Mouse (Mus musculus): Measurements from ENCODE around the gene Otulin. TPM values are rescaled to one million over a fixed set of nuclear protein-coding genes. Genes with fewer than 3 reads are reported as not detected.

Otulin gene
- polyA plus RNA-seq (2012; rRNA removed) = 26.0 and 26.3 TPM in 2 replicates

DNA sequence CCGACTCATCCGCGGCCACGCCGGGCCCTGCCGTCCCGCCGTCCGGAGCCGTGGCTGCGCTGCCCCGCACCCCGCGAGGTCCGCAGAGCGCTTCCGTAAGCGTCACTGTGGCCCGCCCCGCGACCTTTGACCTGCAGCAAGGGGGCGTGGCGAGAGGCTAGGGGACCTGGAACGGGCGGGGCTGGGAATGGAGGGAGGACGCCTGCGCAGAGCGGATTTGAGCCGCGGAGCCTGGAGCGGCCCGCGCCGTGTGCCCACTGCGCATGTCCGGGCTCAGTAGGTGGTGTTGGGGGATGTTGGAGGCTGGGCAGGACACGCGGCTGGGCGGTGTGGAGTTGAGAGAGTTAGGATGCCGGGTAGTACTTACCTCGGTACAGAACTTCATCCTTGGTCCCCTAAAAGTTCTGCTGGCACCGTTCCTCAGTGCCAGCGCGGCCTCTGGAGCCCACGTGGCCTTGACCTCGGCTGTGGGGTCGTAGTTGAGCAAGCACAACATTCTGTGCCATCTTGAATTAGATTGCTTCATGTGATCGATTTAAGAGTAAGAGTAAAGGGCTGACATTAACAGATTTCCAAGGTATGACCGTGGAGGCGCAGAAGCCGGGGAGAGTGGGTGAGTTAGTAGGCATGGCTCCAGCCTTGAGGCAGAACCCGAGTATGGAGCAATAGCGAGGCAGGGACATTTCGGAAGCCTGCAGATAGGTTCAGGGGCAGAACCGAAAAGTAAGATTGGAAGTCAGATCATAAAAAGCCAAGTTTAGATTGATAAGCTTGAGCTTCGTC, at the start of gene Otulin:
Gene Otulin, minus strand, starts transcription at position 93 of the 783 bp plus-strand sequence.
- DNase-seq (ENCODE audit: low spot score) = peak; percentile 99

DNA sequence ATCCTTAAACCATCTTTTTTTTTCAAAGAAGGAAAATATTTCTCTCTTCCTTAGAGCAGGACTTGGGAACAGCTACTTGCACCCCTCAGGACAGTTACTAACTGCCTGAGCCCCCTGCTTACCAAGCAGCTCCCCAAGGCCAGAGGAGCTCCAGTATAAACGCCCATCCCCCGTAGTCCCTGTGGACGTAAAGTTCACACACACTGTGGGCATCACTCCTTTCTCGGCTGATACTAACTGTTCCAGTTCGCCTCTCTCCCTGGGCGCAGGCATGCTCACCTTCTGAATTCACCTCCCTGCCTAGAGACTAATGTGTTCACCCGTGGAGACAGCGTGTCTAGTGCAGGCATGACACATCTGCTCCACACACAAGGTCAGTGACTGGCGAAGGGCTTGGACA, 48.0 kb upstream of the Otulin start:
- DNase-seq (ENCODE audit: low spot score) = no peak

DNA sequence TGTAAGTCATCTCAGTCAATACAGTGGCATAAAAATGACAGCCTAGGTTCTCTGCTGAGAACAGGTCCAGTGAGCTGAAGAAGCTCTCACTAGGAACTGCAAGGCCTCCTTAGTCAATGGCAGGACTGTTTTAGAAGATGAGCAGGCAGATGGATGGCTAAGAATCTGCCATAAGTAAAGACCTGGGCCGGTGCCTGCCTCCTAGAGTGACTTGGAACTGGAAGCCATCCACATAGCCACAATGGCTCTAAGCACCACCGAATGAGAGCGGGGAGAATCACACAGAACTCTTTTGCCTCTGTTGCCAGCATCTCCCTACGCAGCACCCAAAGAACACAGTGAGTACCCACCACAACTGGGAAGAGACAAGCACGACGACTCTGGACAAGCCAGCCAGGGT, 47.3 kb upstream of the Otulin start:
- DNase-seq (ENCODE audit: low spot score) = no peak

DNA sequence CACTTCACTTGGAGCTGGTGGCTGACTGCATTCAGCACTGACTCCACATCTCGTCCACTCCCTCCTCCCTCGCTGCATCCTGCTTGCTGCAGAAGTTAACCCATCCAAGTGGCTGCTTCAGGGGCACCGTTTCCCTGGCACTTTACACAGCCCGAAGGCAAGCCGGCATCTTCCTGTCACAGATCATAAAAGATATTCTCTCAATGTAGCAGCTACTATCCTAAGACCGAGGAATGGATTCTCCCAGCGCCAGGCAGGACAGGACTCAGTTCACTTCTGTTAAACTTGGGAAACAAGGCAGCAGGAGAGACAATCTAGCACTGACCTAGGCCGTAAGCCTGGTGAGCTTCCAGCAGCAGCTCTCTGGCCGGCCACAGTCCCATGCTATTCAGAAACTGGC, 45.7 kb upstream of the Otulin start:
- DNase-seq (ENCODE audit: low spot score) = no peak

DNA sequence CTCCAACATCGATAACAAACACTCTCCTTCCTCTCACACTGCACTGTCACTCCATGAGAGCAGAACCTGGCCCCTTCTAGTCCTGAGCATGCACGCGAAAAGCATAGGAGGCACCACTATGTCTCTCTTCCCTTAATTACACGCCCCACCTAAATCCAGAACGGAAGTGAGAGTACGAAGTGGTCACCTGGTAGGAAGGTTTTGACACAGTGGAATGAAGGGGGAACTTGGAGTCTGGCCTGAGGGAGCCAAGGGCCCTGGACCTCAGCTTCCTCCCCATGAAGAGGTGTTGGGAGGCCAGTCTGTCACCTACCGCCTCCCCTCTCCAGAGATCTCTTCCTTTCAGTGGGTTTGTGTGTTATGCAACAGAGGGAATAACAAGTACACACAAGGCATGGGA, 44.6 kb upstream of the Otulin start:
- no peak for DNase-seq (ENCODE audit: low spot score)

DNA sequence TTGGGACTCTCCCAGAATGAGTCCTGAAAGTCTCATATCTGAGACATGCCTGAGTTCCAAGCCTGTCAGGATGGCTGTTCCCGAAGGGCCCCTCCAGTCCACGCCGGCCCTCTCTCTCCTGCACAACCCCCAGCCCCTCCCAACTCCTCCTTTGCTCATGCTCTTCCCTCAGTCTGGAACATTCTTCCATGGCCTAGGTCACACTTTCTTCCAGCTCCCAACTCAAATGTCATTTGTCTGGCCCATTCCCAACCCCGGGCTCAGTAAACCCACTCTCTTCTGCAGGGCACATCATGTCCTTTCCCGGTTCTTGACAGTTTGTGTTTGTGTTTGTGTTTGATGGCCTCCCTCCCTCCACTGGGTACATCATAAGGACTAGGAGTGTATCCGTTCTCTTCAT, 43.5 kb upstream of the Otulin start:
- DNase-seq (ENCODE audit: low spot score) = no peak

DNA sequence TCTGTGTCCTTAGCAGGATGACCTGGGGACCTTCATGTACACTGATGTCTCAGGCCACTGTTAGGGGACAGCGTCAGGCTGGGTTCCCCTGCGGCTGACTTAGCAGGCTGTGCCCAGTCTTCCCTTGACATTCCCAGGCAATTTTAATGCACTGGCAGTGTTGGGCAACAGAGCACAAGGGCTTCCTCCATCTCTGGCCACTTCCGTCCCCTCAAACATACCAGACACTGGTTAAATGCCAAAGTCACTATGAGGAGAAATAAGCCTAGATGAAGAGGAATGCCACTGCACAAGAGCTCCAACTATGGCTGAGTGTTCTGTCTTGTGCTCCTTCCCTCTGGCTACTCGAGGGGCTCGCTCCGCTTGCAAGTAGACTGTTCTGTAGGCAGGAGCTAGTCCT, 42.7 kb upstream of the Otulin start:
- DNase-seq (ENCODE audit: low spot score) = no peak

DNA sequence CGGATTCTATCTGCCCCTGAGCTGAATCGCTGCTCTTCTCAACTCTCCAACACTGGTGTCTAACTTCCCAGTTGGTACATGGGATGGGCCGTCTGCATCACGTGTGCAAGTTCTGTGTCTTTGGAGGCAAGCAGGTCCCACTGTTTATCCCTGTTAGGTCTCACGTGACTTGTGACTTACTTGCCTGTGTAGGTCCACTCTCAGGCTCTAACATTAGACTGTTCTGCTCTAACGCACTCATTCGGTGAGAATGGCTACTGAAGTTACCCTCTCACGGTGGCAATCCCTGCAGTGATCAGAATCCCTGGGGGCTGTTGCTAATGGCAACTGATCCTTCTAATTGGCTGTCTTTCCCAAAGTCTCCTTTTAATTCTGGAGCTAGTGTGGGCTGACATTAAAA, 41.8 kb upstream of the Otulin start:
- DNase-seq (ENCODE audit: low spot score) = no peak

DNA sequence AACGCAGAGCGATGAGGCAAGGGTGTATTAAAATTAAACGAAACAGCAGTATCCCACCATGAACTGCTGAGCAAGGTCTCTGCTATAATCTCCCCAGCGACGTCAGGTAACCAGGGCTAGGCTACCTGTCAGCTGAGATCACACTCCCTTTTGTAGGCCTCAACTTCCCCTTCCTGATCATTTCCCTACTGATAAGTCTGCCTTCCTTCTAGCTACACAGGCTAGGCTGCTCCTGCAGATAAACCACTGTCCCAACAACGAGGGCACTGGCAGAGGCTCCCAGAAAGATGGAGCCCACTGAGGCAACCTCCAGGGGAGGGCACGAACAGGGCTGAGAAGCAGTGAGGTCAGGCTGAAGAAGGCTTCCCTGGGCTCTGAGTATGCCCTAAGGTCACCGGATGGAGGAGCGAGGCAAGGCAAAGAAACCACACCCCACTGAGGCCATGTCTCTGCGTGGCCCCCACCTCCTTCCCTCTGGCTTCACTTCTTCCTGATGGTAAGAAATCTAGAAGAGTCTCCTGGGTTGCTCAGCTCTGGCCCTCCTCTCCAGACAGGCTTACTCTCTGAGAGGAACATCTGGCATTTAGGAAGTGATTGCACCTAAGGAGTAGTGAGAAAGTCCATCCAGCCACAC, 41.2 kb upstream of the Otulin start:
- no peak for DNase-seq (ENCODE audit: low spot score)

DNA sequence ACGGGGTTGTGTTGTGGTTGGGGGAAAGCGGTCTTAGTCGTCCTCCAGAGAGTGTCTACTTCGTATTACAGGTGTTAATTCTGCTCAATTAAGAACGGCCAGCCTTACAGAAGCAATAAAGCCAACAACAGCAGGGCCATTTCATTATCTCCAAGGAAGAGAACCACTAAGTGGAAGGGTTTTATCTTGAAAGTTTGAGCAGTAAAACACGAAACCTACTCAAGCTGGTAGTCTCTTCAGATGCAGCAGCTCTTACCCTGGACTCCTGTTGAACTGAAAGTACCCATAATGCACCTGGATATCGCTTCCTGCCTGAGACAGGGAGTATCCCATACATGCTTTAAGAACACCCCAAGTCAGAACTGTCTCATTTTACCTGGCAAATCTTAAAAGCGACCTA, 40.2 kb upstream of the Otulin start:
- no peak for DNase-seq (ENCODE audit: low spot score)

DNA sequence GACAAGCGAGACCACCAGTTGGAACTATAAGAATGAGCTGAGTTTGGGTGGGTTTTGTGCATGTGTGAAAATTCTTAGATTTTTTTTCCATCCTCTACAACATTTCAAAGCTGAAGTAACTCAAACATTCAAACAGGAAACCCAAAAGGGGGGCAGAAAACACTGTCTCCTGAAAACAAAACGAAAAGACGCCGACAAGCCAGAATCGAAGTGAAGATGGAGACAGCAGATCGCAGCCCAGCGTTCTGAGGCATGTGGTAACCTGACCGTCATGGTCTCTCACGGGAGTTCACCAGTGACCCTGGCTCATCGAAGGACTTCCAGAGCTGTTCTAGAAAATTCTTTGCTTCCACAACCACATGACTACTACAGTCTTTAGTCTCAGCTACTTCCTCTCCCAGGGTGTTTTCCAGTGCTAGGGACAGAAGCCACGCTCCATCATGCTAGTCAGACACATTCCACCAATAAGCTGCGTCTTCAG, 39.5 kb upstream of the Otulin start:
- no peak for DNase-seq (ENCODE audit: low spot score)

DNA sequence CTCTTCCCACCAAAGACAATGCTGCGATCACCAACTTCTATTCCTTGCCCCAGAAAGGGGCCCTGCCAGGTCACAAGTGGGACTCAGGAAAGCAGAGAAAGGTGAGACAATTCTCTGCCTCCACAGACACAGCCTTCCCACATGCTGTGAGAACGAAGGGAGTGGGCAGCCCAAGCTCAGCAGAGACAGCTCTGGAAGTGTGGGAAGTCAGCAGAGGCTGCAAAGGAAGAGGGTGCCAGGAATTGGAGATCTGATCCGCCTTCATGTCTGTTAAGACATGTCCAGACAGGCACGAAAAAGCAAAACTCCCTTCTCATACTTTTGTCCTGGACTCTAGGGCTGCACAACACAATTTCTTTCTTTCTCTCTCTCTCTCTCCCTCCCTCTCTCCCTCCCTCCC, 38.8 kb upstream of the Otulin start:
- no peak for DNase-seq (ENCODE audit: low spot score)

DNA sequence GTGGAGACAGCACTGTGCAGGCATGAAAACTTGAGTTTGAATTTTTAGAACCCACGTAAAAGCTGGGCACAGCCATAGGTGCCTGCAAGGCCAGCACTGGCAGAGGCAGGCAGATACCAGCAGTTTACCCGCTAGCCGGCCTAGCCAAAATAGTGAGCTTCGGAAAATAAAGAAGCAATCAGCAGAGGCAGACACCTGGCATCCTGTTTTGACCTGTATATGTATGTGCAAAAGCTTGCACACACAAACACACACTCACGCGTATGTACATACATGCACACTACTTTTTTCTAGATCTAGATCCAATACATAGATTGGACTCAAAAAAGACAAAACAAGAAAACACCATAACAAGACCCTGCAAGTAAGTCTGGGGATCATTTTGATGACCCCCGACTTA, 38.1 kb upstream of the Otulin start:
- DNase-seq (ENCODE audit: low spot score) = no peak

DNA sequence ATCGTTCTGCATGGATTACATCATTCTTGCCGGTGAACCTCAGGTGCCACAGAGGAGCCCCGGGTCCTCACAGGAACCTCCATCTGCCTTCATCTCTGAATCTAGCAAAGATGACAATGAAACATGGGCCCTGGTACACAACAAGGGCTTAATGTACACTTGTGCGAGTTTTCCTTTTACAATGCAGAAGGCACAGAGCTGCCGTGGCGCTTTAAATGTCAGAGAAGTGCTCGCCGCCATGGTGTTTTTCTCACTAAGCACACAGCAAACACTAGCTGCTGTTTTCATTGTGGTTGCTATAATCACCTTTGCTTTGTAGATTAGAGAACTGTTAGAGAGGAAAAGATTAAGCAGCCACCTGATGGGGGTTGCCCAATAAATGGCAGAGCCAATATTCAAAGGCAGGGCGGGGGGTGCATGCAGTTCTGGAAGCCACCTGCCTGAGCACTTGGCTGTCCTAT, 37.5 kb upstream of the Otulin start:
- DNase-seq (ENCODE audit: low spot score) = no peak

DNA sequence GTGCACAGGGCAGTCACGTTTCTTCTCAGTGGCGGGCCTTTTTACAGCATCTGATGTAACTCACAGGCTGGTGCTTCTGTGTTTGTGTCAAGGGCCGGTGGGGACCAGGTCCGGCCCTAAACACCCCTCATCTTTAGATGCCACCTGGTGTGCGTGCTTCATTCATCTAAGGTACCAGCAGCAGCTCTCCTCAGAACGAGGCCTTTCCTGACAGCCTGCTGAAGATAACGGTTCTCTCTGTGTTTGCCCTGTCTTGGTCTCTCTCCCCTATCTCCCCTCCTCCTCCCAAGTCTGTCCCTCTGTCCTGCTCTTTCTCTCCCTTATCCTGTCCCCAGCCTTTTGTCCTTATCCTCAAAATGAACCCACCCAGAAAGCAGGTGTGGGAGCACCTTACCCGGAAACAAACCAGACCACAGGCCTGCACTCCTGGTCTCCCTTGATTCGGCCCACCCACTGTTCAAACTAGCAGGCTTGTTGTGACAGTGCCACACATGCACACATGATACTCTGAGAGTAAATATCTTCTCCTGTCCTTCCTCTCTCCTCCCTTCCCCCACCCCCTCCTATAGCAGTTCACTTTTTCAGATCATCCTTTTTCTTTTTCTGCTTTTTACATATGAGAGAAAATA, 36.5 kb upstream of the Otulin start:
- no peak for DNase-seq (ENCODE audit: low spot score)

DNA sequence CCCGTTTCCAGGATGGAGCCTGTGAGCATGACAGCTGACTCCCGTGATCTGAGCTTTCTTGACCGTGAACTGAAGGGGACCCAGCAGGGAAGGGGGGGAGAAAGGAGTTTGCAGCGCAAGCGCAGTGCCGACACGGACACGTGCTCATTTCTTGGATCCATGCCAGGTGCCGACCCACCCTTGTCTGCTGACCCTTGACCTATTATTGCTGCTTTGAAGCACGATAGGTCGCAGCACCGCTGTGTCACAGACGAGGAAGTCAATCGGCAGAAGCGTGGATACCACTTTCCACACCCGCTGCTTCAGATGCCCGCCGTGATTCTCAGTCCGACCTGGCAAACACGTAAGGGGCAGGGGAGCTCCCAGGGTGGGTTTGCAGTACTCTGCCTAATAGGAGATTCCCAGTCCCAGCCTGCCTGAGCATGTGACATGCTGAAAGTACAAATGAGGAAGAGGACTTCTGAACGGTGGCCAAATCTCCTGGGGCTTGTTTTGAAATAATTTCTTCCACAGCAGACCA, 35.0 kb upstream of the Otulin start:
- DNase-seq (ENCODE audit: low spot score) = no peak

DNA sequence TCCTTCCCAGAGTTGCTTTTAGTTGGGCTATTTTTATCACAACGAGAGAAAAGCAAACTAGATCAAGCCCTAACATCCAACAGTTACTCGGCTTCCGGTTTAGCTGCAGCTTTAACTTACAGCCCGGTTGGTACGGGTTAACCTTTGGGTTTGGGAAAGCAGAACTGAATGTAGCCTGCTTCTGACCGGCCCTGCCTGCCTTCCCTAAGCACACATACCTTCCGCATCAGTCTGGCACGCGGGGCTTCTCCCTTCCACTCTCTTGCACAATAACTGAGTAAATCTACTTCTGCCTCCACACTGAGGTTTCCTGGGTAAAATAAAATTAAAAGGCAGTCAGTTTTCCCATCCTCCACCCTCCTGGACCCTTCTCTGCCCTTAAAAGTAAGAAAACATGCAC, 33.6 kb upstream of the Otulin start:
- no peak for DNase-seq (ENCODE audit: low spot score)

DNA sequence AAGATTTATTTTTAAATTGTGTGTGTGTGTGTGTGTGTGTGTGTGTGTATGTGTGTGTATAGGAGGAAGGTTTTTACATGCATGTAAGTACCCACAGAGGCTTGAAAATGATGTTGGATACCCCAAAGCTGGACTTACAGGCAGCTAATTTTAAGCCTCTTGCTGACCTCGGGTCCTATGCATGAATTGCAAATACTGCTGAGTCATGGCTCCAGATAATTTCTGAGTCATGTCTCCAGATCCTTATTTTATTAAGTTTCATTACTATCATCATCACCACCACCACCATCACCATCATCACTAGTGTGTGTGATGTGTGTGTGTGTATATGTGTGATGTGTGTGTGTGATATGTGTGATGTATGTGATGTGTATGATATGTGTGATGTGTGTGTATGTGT, 32.2 kb upstream of the Otulin start:
- no peak for DNase-seq (ENCODE audit: low spot score)

DNA sequence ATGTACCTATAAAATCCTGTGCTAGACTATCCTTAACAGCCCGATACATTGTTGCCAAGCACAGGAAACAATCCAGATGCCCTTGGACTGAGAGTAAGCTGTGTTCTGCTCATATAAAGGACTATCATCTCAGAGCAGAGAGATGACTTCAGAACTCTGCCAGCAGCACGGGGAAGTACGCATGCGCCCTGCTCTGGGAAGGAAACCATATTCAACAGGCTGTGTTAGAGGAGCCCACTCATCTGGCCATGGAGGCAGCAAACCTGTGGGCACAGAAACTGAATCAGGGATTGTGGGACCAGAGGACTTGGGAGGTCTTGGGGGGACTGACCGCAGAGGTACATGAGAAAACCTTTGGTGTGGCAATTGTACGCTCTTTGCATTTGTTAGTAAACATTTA, 31.2 kb upstream of the Otulin start:
- no peak for DNase-seq (ENCODE audit: low spot score)

DNA sequence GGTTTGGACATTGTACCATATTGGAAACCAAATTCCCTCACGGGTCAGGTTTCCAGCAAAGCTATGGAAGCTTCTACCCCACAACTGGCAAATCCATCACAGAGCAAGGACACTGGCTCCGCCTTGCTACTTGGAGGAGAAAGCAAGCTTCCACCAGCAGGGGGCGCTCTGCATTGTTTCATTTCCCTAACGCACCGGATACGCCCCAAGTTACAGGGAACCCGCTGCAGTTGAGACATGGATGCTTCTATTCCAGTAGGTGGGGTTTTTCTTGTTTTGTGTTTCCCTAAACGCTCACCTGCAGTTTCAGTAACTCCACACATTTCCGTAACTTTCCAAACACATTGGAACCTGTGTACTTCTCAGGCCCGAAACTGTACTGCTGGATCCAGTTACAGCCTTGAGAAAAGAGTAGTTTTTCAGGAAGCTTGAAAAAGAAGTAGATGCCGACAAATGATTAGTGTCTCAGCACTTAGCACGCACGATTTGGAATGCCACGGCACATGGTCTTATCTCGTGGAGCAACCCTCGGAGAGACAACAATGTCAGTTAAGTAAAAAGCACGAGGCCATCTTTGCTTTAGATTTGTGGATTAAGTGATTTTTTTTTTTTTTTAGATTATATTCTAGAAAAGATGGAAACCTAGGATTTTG, 29.2 kb upstream of the Otulin start:
- peak; percentile 73 for DNase-seq (ENCODE audit: low spot score)

DNA sequence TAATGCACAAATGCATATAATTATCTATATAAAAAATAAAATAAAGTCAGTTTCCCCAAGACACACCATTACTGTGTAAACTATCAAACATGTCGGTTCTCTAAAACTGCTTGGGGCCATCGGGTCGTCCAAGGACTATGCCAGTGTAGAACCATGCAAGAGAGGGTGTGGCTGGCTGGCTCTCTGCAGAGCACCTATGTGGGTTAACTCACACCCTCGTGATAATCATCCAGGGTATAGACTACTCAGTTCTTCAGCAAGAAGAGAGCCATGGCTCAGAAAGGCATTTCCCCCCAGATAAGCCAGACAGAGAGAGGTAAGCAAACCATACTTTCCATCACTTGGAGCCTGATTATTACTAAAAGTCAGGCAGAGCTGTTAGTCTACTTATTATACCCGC, 28.6 kb upstream of the Otulin start:
- no peak for DNase-seq (ENCODE audit: low spot score)

DNA sequence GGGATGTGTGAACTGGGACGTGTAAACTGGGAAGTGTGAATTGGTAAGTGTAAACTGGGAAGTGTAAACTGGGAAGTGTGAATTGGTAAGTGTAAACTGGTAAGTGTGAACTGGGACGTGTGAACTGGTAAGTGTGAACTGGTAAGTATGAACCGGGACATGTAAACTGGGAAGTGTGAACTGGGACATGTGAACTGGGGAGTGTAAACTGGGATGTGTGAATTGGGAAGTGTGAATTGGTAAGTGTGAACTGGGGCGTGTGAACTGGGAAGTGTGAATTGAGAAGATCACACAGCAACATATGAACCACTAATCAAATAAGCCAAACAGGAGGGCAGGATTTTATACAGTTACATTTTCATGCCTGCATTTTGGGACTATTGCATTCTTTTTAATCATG, 27.9 kb upstream of the Otulin start:
- DNase-seq (ENCODE audit: low spot score) = no peak
